Mouse (Mus musculus) mature B cell (primary cell): ENCODE data around the gene Actr1a.

Experiments
- in situ Hi-C: fragments of 300-500 bp; cut with MboI; formaldehyde crosslinking; loops from 2 replicates; pipeline ENCODE4 v1.14.3; 2019

Gene Actr1a

GRCm38 (mm10) chr19:46350168-46350932 is 45.2 kb downstream of the Actr1a start, which contains the start of gene 2310034G01Rik:
Gene 2310034G01Rik, minus strand, starts transcription at chr19:46350302.
- in situ Hi-C loops: no loop called here

GRCm38 (mm10) chr19:46349550-46349949 is 46.0 kb downstream of the Actr1a start:
- in situ Hi-C loops: no loop called here

GRCm38 (mm10) chr19:46348761-46349458 is 46.6 kb downstream of the Actr1a start:
- in situ Hi-C loops: no loop called here

- in situ Hi-C loops: no loop called here
These were observed 47.4 kb downstream of the Actr1a start for GRCm38 (mm10) chr19:46347936-46348668.

GRCm38 (mm10) chr19:46347146-46347545 is 48.4 kb downstream of the Actr1a start:
- in situ Hi-C loops: no loop called here

GRCm38 (mm10) chr19:46344710-46345419 is 50.7 kb downstream of the Actr1a start:
- in situ Hi-C loops: no loop called here

GRCm38 (mm10) chr19:46339287-46339971 is 56.1 kb downstream of the Actr1a start:
- in situ Hi-C loops: no loop called here

GRCm38 (mm10) chr19:46338942-46339286 is 56.6 kb downstream of the Actr1a start:
- in situ Hi-C loops: no loop called here

GRCm38 (mm10) chr19:46338331-46338936 is 57.1 kb downstream of the Actr1a start, which contains the start of gene Cuedc2:
Gene Cuedc2, minus strand, starts transcription at chr19:46338702.
- in situ Hi-C loops: no loop called here

GRCm38 (mm10) chr19:46337719-46338330 is 57.7 kb downstream of the Actr1a start:
- in situ Hi-C loops: no loop called here

- in situ Hi-C loops: no loop called here
These were observed 61.6 kb downstream of the Actr1a start for GRCm38 (mm10) chr19:46333906-46334305.

GRCm38 (mm10) chr19:46332721-46333339 is 62.7 kb downstream of the Actr1a start:
- in situ Hi-C loops: no loop called here

GRCm38 (mm10) chr19:46331936-46332335 is 63.6 kb downstream of the Actr1a start:
- in situ Hi-C loops: no loop called here

GRCm38 (mm10) chr19:46331326-46331725 is 64.2 kb downstream of the Actr1a start:
- in situ Hi-C loops: no loop called here

- in situ Hi-C loops: no loop called here
These were observed 64.9 kb downstream of the Actr1a start for GRCm38 (mm10) chr19:46330696-46331095.

- in situ Hi-C loops: no loop called here
These were observed 65.6 kb downstream of the Actr1a start for GRCm38 (mm10) chr19:46329951-46330350.

- in situ Hi-C loops: no loop called here
These were observed 66.4 kb downstream of the Actr1a start for GRCm38 (mm10) chr19:46329031-46329641.

- in situ Hi-C loops: no loop called here
These were observed 67.2 kb downstream of the Actr1a start, which contains the start of gene Fbxl15 for GRCm38 (mm10) chr19:46328081-46329030. Gene Fbxl15, plus strand, starts transcription at chr19:46328184.
